Mouse (Mus musculus) embryonic fibroblast, embryonic 13.5 days (primary cell): ENCODE measurements around the gene Elf5. TPM values are rescaled to one million over a fixed set of nuclear protein-coding genes. Genes with fewer than 3 reads are reported as not detected.

Source experiments
- H3K27ac ChIP-seq: 2 replicates; pipeline ENCODE4 v1.5.1; 2012; ENCODE audit warnings: low read length, control low read depth, inconsistent platforms; ENCODE audit not compliant: insufficient read depth
- H3K4me1 ChIP-seq: 2 replicates; pipeline ENCODE4 v1.6.1; 2011; ENCODE audit warnings: low read length; ENCODE audit not compliant: control insufficient read depth, insufficient read depth
- H3K4me3 ChIP-seq: 2 replicates; pipeline ENCODE4 v1.5.1; 2011; ENCODE audit warnings: mild to moderate bottlenecking, control low read depth, low read length; ENCODE audit not compliant: insufficient read depth
- CTCF ChIP-seq: IDR thresholded peaks from 2 replicates; pipeline ENCODE4 v1.5.1; 2011; ENCODE audit warnings: mild to moderate bottlenecking, control low read depth, low read length, moderate library complexity, borderline replicate concordance; ENCODE audit not compliant: insufficient read depth
- POLR2A ChIP-seq: IDR thresholded peaks from 2 replicates; pipeline ENCODE4 v1.6.1; 2011; ENCODE audit warnings: low read depth, mild to moderate bottlenecking, control low read depth, low read length, moderate library complexity
- polyA plus RNA-seq: library from polyadenylated mRNA; stranded (reverse); fragments of >200 nt; gene quantifications from 2 replicates; pipeline ENCODE4 v1.2.4, GENCODE M21; 2011; ENCODE audit warnings: low read depth; ENCODE audit not compliant: missing spikeins, insufficient read length

The Elf5 gene
- not detected in 2 replicates for polyA plus RNA-seq

DNA sequence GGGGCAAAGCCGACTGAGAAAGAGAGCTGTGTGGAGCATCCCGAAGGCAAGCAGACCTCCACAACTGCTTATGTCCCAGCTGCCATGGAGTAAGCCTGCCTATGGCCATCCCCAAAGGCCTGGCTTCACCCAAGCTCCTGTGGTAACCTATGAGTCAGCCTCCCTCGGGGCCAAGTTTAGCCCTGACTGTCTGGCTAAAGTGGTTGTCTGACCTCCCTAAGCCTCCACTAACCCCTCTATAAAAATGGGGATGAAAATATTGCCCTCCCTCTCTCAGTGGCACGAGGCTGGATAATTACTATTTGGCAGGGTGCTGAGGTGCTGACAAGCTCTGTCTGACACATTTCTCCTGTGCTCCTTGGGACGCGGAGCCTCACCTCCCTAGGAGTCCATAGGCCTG lies at the start of gene Elf5:
Gene Elf5, plus strand, starts transcription at position 341 of the 400 bp plus-strand sequence.
- Histone ChIP-seq H3K4me1 (no peaks in the 10 kb centered on the region), H3K4me3 (no peak within 1 kb of the TSS), H3K27ac (no peak within 1 kb of the TSS)
- TF ChIP-seq POLR2A: no peak
- no peak for TF ChIP-seq CTCF

GRCm38 (mm10) chr2:103372541-103372940 lies 38.9 kb upstream of the Elf5 start:
- H3K4me3 ChIP-seq: no peak overlapping the region
- no peaks in the 10 kb centered on the region for H3K4me1 ChIP-seq

GRCm38 (mm10) chr2:103379502-103380160 lies 31.9 kb upstream of the Elf5 start:
- no peak for TF ChIP-seq CTCF
- TF ChIP-seq POLR2A: no peak
- Histone ChIP-seq H3K4me3 (no peak overlapping the region), H3K27ac (no peak overlapping the region), H3K4me1 (no peaks in the 10 kb centered on the region)

More at GRCm38 (mm10) chr2:103372541-103372940, 38.9 kb upstream of the Elf5 start:
- TF ChIP-seq CTCF (no peak), POLR2A (no peak)
- H3K27ac ChIP-seq: no peak overlapping the region

DNA sequence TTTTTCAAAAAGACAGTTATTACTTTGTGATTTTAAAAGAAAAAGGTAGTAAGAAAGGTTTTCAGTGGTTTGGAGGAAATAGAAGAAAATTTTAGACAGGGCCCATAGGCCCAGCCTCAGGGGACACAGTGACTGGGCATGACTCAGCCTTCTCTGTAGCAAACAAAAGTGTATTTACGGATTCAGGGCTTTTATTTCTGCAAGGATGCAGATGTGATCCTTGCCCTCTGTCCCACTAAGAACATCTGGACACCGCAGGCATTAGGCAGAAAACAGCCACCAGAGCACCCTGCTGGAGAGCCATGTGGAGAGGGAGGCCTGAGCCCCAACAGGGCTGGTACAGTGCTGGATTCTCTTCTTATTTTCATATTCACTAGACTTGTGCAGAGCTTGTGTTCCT lies 29.3 kb upstream of the Elf5 start:
- H3K4me3 ChIP-seq: no peak overlapping the region
- H3K4me1 ChIP-seq: no peaks in the 10 kb centered on the region
- no peak overlapping the region for H3K27ac ChIP-seq
- TF ChIP-seq CTCF (no peak), POLR2A (no peak)

GRCm38 (mm10) chr2:103387881-103388280 lies 23.6 kb upstream of the Elf5 start:
- TF ChIP-seq CTCF (no peak), POLR2A (no peak)
- H3K4me3 ChIP-seq: no peak overlapping the region
- no peaks in the 10 kb centered on the region for H3K4me1 ChIP-seq
- no peak overlapping the region for H3K27ac ChIP-seq

DNA sequence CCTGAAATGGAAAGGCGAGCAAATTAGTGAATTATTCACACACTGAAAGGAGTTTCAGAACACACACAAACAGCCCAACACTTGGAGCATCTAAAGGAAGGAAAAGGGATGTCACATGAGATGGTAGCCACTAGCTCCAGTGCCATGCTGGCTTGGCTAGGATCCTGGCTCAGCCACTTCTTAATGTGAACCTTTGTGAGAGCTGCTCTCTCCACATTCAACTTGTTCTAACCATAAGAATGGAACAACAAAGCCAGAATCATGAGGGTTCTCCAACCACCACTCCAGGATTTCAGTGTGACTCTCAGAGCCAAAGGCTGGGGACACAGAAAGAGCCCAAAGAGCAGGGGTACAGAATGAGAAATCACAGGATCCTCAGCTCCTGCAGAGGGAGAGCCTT lies 23.2 kb upstream of the Elf5 start:
- TF ChIP-seq POLR2A: no peak
- TF ChIP-seq CTCF: no peak
- no peak overlapping the region for H3K27ac ChIP-seq
- H3K4me1 ChIP-seq: no peaks in the 10 kb centered on the region
- H3K4me3 ChIP-seq: no peak overlapping the region

- TF ChIP-seq CTCF (no peak), POLR2A (no peak)
- no peak overlapping the region for H3K27ac ChIP-seq
- H3K4me1 ChIP-seq: no peaks in the 10 kb centered on the region
- H3K4me3 ChIP-seq: no peak overlapping the region
Measured at GRCm38 (mm10) chr2:103390086-103390988, 21.2 kb upstream of the Elf5 start.

DNA sequence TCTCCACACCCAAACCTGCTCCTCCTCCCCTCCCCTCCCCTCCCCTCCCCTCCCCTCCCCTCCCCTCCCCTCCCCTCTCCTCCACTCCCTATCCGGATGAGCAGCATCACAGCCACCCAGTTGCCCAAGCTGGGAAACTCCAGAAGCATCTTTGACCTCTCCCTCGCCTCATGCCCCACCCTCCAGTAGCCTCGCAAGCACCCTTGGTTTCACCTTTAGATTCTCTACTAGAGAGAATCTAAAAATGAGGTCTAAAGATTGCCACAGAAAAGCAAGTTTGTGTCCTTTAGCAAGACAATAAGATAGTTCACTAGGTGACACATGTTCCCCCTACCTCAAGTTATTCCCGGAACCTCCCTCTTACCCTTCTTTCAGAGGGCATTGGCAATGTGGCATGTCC lies 19.9 kb upstream of the Elf5 start:
- TF ChIP-seq POLR2A (no peak), CTCF (no peak)
- H3K27ac ChIP-seq: no peak overlapping the region
- no peaks in the 10 kb centered on the region for H3K4me1 ChIP-seq
- no peak overlapping the region for H3K4me3 ChIP-seq

GRCm38 (mm10) chr2:103398110-103398509 lies 13.4 kb upstream of the Elf5 start:
- TF ChIP-seq CTCF (no peak), POLR2A (no peak)
- Histone ChIP-seq H3K4me3 (no peak overlapping the region), H3K27ac (no peak overlapping the region), H3K4me1 (no peaks in the 10 kb centered on the region)

DNA sequence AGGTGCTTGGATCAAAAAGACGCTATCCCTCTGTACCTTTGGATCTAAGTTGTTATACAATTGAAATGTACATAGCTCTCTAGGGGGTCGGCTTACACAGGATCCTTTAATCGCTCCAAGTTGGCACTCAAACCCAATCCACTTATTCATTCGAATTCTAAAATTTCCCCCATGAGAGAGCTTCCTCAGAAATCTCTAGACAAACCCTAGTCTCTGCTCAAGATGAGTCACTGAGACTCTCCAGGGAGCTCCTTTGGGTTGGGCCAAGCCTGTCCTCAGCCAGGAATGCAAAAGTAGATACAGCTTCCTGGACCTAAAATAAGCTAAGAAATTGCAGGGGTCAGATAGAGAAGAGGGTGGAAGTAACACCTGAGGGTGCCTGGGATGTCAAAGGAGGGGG lies 10.8 kb upstream of the Elf5 start:
- H3K4me3 ChIP-seq: no peak overlapping the region
- H3K27ac ChIP-seq: no peak overlapping the region
- H3K4me1 ChIP-seq: no peaks in the 10 kb centered on the region
- TF ChIP-seq POLR2A: no peak
- TF ChIP-seq CTCF: no peak
